Mouse (Mus musculus): ENCODE results near the gene Plcb2. TPM values are rescaled to one million over a fixed set of nuclear protein-coding genes. Genes with fewer than 3 reads are reported as not detected.

Gene Plcb2
- polyA plus RNA-seq (2015; fragmentation: Nextera tagmentation; extraction: Ambion mirVana): 4.5 and 6.6 TPM in 2 replicates

GRCm38 (mm10) chr2:118728337-118728736, at the start of gene Plcb2:
TSS of gene Plcb2 (minus strand) at chr2:118728438.

DNA sequence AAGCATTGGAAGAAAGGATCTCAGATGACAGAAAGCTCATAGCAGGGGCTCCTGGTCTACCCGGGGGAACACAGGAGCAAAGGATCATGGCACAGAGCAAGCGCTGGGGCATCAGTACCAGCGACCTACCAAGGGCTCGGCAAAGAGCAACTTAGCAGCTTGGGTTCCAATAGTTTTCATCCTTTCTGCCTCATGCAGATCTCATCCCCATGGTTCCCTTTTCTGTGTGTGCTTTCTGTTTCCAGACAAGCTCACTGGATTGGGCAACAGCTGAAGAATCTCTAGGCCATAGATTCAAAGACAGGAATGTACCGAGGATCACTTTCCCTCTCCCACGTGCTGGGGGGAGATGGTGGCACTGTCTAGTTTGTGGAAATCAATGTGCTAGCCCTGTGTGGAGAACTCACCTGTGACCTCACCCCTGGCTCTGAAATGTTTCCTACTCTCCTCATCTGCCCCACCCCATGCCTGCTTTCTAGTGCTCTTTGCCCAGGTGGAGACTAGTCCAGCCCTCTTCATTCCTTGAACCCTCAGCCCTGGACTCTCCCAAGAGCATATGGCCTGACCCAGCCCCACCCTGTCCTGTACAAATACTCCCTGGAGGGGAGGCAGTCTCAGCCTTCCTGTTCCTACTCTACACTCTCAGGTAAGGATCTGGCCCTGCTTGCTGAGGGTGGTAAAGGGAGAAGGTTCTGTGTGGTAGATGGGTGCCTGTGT, 44.1 kb upstream of the Plcb2 start, which contains the start of gene Phgr1:
Gene Phgr1, plus strand, starts transcription at position 612 of the 717 bp plus-strand sequence.

DNA sequence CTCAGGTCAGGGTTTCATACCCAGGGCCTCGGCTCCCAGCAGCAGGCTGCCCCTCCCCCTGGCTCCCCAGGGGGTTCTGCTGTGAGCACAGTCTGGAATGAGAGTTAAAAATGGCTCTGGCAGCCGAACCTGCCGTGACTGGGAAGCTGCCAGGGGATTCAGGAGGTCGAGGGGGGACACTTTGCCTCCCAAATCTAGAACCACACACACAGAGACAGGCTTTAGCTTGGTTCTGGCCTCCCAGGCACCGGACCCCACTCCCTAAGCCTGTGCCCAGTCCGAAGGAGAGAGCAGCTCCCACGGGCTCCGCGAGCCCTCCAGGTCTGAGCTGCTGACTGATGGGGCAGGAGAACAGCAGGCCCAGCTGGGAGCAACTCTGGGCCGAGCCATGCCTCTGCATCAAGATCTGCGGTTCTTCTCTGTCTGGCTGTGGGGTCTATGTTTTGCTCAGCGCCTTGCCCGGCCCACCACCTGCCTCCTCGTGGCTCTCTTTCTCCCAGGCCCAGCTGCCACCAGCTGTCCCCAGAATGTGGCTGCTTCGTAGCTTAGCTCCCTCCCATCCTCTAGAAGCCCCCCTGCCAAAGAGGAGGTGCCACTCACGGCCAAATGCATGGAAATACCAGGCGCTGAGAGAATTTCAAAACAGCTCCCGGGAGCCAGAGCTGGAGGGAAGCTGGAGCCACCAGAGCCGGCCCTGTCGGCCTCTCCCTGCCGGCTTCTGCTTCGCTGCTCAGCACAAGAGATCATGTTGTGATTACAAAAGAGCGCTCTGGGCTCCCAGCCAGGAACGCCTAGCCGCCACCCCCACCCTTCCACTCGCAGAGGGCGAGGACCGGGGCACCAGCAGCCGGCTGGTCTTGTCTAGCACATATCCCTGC, 33.9 kb upstream of the Plcb2 start, which contains the start of gene Ccdc9b:
Gene Ccdc9b, minus strand, starts transcription at position 756 of the 878 bp plus-strand sequence.

DNA sequence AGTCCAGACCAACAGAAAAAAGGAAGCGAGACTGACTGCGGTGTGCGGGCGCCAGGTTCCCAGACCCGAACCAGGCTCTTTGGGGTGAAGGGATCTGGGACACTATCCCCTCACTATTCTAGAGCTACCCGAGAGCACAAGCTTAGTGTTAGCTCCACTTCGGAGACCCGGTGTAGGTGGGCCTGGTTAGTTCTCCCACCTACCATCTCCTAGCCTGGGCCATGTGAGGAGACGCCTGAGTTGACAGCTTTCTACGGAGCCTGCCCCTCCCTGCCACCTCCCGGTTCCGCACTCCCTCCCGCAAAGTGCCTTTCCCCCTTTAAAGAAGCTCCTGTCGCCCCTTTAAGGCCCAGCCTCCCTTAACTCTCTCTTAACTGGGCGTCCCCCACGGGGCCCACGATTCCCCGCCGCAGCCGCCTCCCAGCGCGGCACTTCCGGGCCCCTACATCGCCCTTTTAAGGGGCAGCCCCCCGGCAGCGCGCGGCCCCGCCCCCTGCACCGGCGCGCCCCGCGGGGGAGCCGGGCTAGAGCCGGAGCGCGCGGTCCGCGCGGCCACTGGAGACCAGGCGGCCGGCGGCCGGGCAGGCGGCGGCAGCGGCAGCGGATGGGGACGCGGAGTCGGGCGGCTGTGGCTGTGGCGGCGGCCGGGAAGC, 17.1 kb upstream of the Plcb2 start, which contains the start of gene Inafm2:
Gene Inafm2, plus strand, starts transcription at position 527 of the 653 bp plus-strand sequence.

GRCm38 (mm10) chr2:118703913-118704730, 24.1 kb downstream of the Plcb2 start, which contains the start of gene Ankrd63:
TSS of gene Ankrd63 (minus strand) at chr2:118703963.

DNA sequence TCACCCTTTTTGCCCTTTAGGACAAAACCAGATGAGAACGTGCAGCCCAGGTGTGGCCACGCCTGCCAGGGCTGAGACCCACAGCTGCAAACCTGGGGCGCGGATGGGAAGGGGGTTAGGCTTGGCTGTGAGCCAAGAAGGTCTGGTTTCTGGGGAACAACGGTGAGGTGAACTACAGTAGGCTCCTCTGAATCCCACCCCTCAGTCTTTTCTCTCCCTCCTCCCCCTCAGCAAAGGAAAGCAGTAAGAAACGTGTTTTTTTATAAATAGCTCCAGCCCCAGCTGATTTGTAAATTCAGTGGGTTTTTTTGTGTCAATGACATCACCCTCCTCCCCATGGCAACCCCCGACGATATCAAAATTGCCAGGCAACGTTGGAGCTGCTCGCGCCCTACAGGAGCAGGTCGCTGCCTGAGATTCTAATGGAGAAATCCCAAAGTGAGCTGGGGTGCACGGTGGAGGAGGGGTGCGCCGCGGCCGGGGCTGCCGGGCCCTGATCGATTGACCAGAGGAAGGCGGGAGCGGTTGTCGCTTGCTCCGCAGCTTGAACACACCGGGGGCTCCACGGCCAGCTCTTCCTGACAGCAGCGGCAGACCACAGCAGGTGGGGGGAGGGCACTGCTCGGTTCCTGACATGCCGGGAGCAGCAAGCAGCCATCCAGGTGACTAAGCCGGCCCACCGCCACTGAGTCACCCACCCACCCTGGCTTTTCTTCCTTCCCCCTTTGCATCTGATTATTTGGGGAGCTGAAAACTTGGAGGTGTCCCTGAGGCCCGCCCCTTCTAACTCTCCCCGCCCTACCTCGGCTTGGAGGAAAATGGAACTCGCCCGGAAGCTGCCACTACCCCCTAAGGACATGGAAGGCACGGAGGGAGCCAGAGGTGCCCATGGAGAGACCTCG, 65.1 kb downstream of the Plcb2 start, which contains the start of gene Pak6:
Gene Pak6, plus strand, starts transcription at position 402 of the 902 bp plus-strand sequence.

Other genes with a start within 250 kb of the Plcb2 start
- gene Srp14, start 248.7 kb downstream of the Plcb2 start, polyA plus RNA-seq (2015; fragmentation: Nextera tagmentation; extraction: Ambion mirVana): 137 and 161 TPM in 2 replicates
- gene Bmf, start 178.8 kb downstream of the Plcb2 start, polyA plus RNA-seq (2015; fragmentation: Nextera tagmentation; extraction: Ambion mirVana): 1.2 and 2.1 TPM in 2 replicates
- gene Bub1b, start 130.2 kb downstream of the Plcb2 start, polyA plus RNA-seq (2015; fragmentation: Nextera tagmentation; extraction: Ambion mirVana): 41.6 and 42.6 TPM in 2 replicates
- gene Pak6, start 65.1 kb downstream of the Plcb2 start, polyA plus RNA-seq (2015; fragmentation: Nextera tagmentation; extraction: Ambion mirVana): 0.24 and 0.28 TPM in 2 replicates
- 0.06 and 0.12 TPM in 2 replicates for gene Ankrd63, start 24.5 kb downstream of the Plcb2 start, polyA plus RNA-seq (2015; fragmentation: Nextera tagmentation; extraction: Ambion mirVana)
- 16.0 and 16.9 TPM in 2 replicates for gene Inafm2, start 17.3 kb upstream of the Plcb2 start, polyA plus RNA-seq (2015; fragmentation: Nextera tagmentation; extraction: Ambion mirVana)
- 0.95 and 1.1 TPM in 2 replicates for gene Ccdc9b, start 34.2 kb upstream of the Plcb2 start, polyA plus RNA-seq (2015; fragmentation: Nextera tagmentation; extraction: Ambion mirVana)
- not detected in 2 replicates for gene Phgr1, start 44.3 kb upstream of the Plcb2 start, polyA plus RNA-seq (2015; fragmentation: Nextera tagmentation; extraction: Ambion mirVana)
- gene Disp2, start 51.3 kb upstream of the Plcb2 start, polyA plus RNA-seq (2015; fragmentation: Nextera tagmentation; extraction: Ambion mirVana): 0.13 and 0.19 TPM in 2 replicates
- 72.3 and 81.3 TPM in 2 replicates for gene Knstrn, start 85.6 kb upstream of the Plcb2 start, polyA plus RNA-seq (2015; fragmentation: Nextera tagmentation; extraction: Ambion mirVana)
- 18.1 and 20.7 TPM in 2 replicates for gene Ivd, start 133.5 kb upstream of the Plcb2 start, polyA plus RNA-seq (2015; fragmentation: Nextera tagmentation; extraction: Ambion mirVana)
- gene Bahd1, start 171.9 kb upstream of the Plcb2 start, polyA plus RNA-seq (2015; fragmentation: Nextera tagmentation; extraction: Ambion mirVana): 3.8 and 3.9 TPM in 2 replicates
- 9.4 and 12.5 TPM in 2 replicates for gene Chst14, start 198.1 kb upstream of the Plcb2 start, polyA plus RNA-seq (2015; fragmentation: Nextera tagmentation; extraction: Ambion mirVana)